Mouse (Mus musculus) testis, adult 10 weeks (tissue): ENCODE measurements around the gene Gm16223. TPM values are rescaled to one million over a fixed set of nuclear protein-coding genes. Genes with fewer than 3 reads are reported as not detected.

Experiments
- polyA plus RNA-seq: library from polyadenylated mRNA; stranded (reverse); fragments of 350-450 nt; fragmentation: Illumina TruSeq; extraction: RNeasy Lipid Tissue Mini Kit (QIAGEN cat#74804); gene quantifications from one replicate; pipeline ENCODE4 v1.2.3, GENCODE M21; 2014; ENCODE audit warnings: low read depth, low replicate concordance

Gm16223 gene
- not detected for polyA plus RNA-seq

DNA sequence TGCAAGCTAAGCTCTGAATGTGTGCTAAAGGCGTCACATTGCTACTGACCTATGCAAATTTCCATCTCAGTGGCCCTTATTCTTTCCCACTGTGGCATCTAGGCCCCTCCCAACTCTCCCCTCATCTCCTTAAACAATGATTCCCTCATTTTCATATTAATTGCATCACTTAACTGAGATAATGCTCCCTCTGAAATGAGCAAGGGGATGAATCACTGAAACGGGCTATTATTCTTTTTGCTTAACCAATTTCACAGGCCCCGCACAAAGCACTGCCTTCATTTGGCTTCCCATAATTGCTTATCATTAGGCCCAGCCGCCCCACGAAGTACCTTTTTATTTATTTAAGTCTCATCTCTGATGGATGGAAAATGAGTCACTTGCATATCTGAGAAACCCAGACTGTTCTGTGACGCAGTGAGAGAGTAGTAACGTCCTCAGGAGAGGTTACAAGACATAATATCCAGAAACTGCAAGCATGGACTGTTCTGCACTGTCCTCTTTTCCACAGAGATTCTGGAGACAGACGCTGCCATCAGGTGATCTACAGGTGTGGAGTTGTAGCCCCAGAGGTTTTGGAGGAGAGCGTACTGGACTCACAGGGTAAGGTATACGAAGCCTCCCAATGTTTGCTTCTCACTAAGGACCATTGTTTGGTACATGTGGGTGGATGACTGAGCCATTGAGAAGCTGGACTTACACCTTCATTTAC, at the start of gene Gm16223:
Gm16223 (plus strand) TSS at position 485 of the 712 bp plus-strand sequence.

Other genes starting within 250 kb of the Gm16223 start
- 27.5 TPM for gene Bod1l, start 223.6 kb upstream of the Gm16223 start, polyA plus RNA-seq